Mouse (Mus musculus) A20 (cell line): ENCODE results near the gene Gm10681.
"Not testable (repeated sequence)": the region's sequence is repeated elsewhere in the genome, so short reads cannot be mapped to it uniquely, and the experiment has no call there.

Experiments
- DNase-seq: peaks from one replicate; pipeline ENCODE4 v3.0.0-alpha.2; 2011; ENCODE audit warnings: low read depth, low spot score

The Gm10681 gene

DNA sequence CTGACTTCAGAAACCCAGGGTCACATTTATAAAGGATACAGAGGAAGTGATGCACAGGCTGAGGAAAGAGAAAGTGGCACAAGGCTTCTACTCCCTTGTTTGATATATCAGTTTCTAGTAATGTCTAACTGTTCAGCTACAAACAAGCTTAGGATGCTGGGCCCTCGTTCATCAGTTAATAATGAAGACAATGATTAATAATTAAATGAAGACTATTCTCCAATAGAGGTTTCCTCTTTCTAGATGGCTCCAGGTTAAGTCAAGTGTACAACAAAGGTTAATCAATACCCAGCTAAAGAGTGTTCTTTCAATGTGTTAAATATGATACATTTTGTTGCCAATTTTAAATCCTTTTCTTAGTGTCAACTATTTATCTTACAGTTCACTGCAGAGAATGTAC lies 78.2 kb downstream of the Gm10681 start, which contains the start of gene Hsd3b4:
Gene Hsd3b4, minus strand, starts transcription at position 101 of the 400 bp plus-strand sequence.
- not testable (repeated sequence) for DNase-seq

DNA sequence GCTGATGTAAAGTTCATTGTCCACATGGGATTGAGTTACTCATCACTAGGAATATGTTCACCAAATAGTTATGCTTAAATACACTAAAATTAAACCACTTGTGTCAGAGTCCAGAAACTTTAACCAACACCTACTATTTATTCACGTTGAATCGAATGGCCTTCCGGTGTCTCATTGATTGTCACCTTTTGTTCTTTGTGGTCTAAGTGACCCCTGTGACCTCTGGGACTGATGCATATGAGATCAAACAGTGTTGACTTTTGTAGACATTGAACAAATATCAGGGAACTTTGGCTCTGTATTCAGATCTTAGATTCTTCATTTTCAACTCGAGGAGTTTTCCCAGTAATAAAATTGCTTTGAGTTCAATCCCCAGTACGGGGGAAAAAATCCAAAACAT lies 81.4 kb downstream of the Gm10681 start:
- not testable (repeated sequence) for DNase-seq
